Mouse (Mus musculus): Measurements from ENCODE around the gene Cdipt.
A peak's percentile ranks its signal among the peaks of the same experiment; 100 is the strongest.

Gene Cdipt

DNA sequence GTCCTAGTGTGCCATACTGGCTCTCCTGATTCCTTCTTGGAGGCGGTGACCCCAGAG is at the start of gene Cdipt:
TSS of gene Cdipt (plus strand) at position 22 of the 57 bp plus-strand sequence.
- DNase-seq = no peak

GRCm38 (mm10) chr7:126926299-126926698 is 49.4 kb upstream of the Cdipt start:
- no peak for DNase-seq

- peak; percentile 90 for DNase-seq
Observed at GRCm38 (mm10) chr7:126928384-126929037, 47.2 kb upstream of the Cdipt start, which contains the start of gene Kctd13. TSS of gene Kctd13 (plus strand) at chr7:126928879.

DNA sequence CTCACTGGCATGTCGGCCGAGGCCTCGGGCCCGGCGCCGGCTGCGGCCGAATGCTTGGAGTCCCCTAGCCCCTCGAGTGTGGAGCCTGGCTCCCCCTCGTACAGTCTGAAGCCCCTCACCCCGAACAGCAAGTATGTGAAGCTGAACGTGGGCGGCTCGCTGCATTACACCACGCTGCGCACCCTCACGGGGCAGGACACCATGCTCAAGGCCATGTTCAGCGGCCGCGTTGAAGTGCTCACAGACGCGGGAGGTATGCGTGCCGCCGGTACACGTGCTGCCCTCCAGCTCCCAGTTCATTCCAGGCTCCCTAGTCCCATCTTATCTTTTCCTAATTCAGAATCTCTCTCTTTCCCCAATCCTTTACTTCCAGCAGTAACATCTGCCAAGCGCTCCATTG is 46.7 kb upstream of the Cdipt start:
- DNase-seq = peak; percentile 41

DNA sequence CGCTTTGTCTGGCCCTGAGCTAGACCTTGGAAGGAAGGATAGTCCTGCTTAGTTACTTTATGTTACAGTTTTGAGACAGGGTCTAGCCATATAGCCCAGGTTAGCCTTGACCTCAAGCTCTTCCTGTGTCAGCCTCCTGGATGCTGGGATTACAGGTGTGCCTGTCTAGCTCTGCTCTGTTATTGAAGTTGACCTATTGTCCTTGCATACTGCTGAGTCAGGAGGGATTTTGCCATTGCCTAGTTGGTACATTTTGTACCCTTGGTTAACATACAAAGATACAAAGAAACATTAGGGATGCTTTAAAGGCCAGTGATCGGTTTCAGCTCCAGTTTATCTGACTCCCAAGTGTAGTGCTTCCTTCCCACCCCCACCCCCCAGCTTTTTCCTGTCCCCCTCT is 43.1 kb upstream of the Cdipt start:
- no peak for DNase-seq

GRCm38 (mm10) chr7:126941171-126941570 is 34.5 kb upstream of the Cdipt start:
- no peak for DNase-seq

DNA sequence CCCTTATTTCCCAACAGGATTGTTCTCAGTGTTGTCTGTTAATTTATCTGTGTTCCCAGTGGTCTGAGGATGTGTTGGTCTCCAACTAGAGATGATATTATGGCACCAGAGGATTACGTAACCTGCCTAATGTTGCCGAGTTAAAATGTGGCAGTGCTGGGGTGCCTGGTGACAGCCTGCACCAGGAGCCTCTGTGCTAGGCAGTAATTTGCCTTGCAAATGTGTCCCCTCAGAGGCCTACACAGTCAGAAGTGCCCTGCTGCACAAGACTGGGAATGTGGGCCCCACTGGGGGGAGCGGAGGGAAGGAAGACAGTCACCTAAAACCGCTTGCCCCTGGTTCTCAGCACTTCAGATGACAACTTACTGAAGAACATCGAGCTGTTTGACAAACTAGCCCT is 33.9 kb upstream of the Cdipt start:
- no peak for DNase-seq

GRCm38 (mm10) chr7:126946530-126946929 is 29.2 kb upstream of the Cdipt start:
- DNase-seq = peak; percentile 44

DNA sequence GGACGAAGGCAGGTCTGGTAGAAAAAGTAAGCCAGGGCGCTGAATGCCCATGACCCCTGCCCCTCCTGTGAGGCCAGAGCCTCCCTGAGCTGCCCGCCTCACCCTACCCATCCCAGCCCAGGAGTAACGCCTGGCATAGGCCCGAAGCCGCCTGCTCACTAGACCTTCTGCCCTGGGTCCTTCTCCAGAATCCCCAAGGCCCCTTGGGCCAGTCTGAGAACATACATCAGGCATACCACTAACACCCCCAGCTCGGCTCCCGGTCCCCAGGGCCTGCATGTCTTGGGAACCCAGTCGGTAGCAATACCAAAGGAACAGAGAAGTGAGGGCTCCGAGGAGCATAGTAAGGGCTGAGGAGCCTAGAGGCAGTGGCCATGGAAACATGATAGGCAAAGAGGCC is 27.1 kb upstream of the Cdipt start:
- no peak for DNase-seq

GRCm38 (mm10) chr7:126949403-126949792 is 26.3 kb upstream of the Cdipt start, which contains the start of gene Asphd1:
TSS of gene Asphd1 (minus strand) at chr7:126949582.
- DNase-seq = peak; percentile 73

DNA sequence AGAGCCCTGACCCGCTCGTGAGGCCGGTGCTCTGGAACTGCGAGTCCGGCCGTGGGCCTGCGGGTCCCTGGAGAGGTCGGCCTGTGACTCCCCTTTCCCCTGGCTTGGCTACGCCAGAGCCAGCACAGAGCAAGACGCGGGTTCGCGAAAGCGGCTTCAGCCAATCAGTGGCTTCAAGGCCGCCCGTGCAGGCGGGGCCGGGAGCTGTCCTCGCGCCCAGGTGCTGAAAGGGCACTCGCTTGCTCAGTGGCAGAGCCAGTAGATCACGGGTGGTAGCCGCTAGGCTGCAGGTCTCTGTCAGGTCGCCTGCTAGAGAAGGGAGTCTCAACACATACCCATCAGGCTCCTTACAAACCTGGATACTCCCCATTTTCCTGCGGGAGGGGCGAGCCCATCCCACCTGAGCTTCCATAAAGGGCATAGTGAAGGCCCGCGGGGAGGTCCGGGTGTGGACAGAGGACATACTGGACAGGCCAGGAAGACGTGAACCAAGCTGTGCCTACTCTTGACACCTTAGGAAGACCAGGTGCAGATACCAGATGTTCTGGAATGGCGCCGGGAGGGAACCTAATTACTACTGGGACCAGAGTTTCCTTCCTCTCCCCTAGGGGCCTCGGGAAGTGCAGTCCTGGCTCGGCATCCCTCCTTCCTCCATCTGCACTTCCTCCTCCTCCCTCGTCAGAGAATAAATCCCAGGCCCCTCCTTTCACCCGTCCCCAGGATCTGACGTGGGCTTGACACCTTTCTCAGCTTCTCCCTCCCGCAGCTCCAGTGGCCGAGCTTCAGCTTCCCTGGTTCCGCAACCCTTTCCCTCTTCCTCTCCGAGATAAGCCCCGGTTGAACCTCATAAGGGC is 25.7 kb upstream of the Cdipt start, which contains the start of gene Sez6l2:
TSS of gene Sez6l2 (plus strand) at position 771 of the 854 bp plus-strand sequence.
- peak; percentile 85 for DNase-seq

DNA sequence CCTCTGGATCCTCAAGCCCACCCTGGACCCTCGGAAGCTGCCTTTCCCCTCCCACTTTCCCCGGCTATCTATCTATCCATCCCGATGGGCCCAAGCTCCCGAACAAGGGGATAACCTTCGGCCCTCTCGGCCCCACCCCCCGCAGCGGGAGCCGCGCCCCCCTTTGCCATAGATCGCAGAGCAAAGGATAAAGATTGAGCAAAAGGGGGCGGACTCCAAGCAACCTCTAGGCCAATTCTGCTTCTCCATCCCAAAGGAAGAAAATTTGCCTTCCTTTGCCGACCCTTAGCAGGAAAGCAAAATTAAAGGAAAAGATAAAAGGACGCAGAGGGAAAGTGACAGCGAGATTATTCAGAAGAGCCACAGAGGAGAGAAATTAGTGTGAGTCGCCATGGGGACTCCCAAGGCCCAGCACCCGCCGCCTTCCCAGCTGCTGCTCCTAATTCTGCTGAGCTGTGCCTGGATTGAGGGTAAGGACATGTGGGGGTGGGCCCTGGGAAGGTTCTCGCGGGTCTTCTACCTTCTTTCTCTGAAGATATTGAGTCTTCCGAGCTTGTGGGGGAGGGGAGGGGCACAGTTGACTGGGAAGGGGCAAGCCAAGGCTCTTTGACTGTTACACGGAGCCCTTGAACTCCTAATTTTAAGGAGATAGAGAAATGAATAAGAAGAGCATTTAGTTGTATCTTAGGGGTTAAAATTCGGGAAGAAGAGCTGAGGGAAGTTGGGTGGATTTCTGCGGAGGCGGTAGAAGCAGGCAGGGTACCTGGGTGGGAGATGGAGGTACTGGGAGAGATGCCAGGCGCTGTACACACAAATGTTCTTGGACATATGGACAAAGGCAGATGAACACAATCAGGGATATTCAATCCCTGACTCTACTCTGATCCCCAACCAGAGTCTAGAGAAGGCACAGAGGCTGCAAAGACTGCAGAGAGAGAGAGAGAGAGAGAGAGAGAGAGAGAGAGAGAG is 24.8 kb upstream of the Cdipt start:
- DNase-seq = peak; percentile 43

GRCm38 (mm10) chr7:126951741-126952140 is 24.0 kb upstream of the Cdipt start:
- DNase-seq = no peak

- DNase-seq = no peak
Observed at GRCm38 (mm10) chr7:126952646-126953045, 23.1 kb upstream of the Cdipt start.

DNA sequence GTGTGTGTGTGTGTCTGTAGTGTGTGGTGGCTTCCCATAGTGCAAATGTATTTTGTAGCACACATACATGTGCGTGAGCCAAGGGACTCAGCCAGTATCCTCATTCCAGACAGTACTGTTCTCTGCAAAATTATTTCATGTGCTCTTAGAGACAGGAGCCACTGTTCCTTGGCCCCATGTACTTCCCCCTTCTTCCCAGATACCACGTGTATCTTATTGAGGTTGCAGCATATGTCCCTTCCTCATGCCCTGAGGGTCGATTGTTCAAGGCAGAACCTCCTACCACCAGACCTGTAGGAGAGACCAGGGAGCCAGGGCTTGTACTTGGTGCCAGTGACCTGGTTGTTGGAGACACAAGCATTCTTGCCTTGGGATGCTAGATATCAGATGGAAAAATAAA is 20.6 kb upstream of the Cdipt start:
- no peak for DNase-seq

DNA sequence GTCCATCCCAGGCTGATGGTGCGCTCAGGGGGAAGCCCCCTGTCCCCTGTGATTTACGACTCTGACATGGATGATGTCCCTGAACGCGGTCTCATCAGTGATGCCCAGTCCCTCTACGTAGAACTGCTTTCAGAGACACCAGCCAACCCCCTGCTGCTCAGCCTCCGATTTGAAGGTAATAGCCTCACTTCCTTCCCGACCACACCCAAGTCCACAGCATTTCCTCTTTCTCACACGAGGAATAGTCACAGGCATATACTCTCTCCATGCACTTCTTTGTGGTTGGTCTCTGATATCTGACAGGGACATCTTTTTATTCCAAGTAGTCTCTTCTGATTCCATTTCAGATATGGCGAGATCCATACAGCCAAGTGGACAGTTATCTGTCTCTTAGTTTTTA is 15.9 kb upstream of the Cdipt start:
- no peak for DNase-seq

DNA sequence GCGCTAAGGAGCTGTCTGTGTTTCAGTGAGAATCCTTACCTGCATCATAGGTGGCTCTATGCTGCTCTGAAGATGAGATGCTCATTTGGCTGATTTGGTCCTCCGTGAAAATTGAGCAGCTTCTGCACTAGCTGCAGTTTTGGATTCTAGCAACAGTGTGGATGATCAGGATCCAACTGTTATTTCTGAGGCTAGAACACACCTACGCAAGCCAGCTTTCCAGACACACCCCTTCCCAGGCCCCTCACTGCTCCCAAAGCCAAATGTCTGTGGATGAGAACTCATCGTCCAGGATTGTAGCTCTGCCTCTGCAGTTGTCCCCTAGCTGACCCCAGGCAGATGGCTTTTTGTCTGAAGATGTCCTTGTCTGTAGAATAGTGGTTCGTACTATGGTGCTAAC is 14.6 kb upstream of the Cdipt start:
- DNase-seq = no peak

DNA sequence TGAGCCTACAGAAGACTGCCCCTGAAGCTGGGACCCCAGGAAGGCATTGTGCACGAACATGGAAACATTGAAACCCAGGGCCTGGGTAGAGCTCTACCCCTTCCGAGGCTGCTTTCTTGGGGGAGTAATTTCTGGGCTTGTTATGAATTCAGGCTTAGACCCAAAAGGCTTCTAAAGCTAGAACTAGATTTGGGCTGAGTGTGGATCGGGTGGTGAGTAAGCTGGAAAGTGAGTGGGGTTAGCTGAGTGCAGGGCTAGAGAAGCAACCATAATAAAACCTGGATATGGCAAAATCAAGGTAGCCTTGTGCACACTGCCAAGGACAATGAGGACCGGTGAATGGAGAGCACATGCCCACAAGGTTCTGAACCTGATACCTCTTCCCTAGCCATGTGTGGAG is 13.7 kb upstream of the Cdipt start:
- DNase-seq = no peak

DNA sequence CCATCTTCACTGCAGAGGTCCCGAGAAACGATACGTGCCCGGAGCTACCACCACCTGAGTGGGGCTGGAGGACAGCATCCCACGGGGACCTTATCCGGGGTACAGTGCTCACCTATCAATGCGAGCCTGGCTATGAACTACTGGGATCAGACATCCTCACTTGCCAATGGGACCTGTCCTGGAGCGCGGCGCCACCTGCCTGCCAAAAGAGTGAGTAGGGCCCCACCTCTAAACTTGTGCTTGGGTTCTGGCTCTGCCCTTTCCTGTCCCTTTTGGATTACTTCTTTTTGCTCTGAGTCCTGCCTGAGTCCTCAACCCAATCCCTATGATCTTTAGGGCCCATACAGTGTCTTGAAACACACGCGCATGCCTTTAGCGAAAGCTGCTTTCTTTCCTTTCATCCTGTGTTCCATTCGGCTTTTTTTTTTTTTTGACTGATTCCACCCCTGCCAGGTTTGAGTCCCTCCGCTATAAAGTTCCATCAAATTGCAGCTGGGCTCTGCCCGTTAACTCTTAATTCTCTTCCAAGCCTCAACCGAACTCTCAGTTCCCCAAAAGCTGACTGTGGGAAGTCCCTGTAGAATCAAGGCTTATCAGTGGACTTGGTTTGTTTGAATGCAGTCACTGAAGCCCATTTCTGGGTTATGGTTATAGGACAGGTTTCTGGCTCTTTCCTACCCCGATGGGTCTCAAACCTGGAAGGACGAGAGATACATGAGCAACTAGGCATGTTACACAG is 12.0 kb upstream of the Cdipt start:
- no peak for DNase-seq

DNA sequence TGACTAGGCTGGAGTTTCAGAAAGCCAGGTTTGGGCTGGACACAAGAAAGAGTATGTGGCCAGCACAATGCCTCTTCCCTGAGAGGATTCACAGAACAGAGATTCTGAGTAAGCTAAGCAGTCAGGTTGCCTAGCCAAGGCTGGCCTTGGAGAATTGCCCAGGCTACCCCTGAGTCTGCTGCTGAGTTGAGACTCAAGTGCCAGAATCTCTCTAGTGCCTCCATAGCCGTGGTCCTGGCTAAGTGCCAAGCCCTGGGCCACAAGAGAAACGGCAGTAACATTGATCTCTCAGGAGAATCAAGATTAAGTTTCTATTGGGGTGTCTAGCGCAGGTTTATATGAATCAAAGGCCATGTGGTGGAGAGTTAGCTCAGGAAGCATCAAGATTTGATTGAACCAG is 10.1 kb upstream of the Cdipt start:
- DNase-seq = no peak

DNA sequence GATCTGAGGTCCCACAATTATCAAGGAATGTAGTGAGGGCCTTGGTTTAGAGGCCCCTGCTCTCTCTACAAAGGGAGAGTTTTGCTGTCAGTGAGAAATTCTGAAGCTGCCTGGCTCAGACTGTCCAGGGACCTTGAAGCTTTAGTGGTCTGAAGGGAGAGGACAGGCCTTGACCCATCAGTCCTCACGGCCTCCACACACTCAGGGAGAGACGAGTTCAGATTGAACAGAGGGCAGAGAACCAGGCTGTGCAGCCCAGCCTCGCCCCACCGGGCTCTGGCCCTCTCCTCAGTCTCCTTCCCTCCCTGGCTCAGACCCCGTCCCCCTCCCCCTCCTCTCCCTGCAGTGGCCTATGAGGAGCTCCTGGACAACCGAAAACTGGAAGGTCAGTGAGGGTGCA is 8.4 kb upstream of the Cdipt start:
- DNase-seq = no peak

DNA sequence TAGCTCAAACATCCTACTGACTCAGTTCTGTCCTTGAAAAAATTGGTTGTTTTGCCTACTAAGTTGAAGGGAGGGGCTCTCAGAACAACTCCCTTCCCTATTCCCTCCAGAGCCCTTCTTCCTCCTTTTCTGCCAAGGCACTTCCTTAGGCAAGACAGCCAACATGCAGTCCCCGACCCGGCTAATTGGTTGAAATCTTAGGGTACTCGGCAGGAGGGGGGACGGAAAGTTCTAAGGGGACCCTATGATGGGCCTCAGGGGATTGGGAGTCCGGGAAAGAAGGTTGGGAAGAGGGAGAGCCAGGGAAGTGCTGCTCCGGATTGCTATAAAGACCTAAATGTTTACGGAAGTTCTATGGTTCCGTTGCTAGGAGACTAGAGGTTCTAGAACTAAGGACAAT is 221 bp upstream of the Cdipt start:
- DNase-seq = no peak

Data from right cerebral cortex, postnatal 14 days (tissue).